Mouse (Mus musculus) layer of hippocampus, adult 6 months (tissue): Measurements from ENCODE around the gene P2ry4. TPM values are rescaled to one million over a fixed set of nuclear protein-coding genes. Genes with fewer than 3 reads are reported as not detected.

Experiments used
- long read RNA-seq, 2 experiments: library from polyadenylated mRNA; unstranded; transcript quantifications; one replicate each; pipeline ENCODE4 v2.0.0; 2019 to 2020
- polyA plus RNA-seq: library from polyadenylated mRNA; unstranded; fragments of <200 nt; fragmentation: Nextera tagmentation; gene quantifications from 2 replicates; pipeline ENCODE4 v1.2.3, GENCODE M21; 2021

P2ry4 gene
- polyA plus RNA-seq, result not detected in 2 replicates
- long read RNA-seq, experiment 1, result 0 reads
- long read RNA-seq, experiment 2, result 0 reads

DNA sequence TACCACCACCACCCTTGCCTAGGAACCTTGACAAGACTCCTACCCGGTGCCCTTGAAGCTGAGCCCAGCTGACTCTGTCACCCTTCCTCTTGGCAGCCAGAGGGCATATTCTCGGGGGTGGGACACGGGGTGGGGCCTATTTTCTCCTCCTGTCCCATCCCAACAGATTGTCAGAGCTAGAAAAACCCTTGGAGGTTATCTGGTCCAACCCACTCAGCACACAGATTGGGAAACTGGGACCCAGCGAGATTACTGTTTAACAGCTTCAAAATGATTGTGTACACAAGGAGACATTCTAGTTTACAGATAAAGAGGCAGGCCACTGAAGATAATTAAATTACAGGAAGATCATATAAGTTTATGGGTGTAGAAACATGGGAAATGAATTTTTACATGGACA is at the start of gene P2ry4:
Gene P2ry4 (minus strand): TSS at position 79 of the 400 bp plus-strand sequence.

DNA sequence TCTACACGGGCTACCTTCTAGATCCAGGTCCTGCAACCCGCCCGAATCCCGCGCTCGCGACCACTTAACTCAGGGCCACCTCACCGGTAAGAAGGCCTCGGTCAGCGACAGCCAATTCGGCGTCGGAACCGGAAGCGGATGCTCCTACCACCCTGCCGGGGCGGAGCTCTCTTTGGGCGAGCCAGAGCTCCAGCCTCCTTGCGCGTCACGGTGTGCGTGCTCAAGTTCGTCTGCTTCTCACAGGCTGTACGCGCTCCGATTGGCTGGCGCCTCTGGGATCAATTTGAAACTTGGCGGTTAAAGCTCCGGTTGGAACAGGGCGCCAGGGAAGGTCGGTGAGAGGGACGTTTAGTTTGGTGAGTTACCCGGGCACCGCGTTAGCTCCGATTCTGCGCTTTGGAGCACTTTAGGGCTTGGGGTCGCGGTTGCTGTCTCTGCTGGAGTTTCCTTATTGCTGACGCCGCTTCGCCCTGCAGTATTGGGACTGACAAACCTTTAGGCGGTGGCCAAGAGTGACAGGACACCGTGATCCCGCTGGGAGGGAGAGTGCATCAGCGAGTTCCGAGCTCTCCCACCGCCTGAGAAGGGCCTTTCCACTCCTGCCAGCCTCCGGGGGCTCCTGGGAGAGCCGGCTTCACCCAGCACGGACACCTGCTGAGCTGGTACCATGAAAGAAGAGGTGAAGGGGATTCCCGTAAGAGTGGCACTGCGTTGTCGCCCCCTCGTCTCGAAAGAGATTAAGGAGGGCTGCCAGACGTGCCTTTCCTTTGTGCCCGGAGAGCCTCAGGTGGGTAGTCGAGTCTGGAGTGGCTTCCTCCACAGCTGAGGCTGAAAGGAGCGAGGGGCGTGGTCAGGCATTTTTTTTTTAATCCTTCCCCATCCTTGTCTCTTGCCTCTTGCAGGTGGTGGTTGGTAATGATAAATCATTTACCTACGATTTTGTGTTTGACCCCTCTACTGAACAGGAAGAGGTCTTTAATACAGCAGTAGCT is 31.4 kb upstream of the P2ry4 start, which contains the start of gene Pdzd11:
Gene Pdzd11 (minus strand): TSS at position 767 of the 992 bp plus-strand sequence.

DNA sequence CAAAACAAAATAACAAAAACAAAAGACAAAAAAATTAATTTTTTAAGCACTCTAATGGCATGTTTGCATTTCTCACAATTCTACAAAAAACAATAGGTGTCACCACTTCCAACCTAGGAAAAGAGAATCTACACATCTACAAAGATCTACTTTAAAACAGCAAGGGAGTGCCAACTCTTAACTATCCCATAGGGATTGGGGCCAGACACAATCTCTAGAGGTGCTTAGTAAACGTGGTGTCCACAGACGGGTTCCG is 30.8 kb upstream of the P2ry4 start, which contains the start of gene Kif4:
Gene Kif4 (plus strand): TSS at position 192 of the 256 bp plus-strand sequence.

DNA sequence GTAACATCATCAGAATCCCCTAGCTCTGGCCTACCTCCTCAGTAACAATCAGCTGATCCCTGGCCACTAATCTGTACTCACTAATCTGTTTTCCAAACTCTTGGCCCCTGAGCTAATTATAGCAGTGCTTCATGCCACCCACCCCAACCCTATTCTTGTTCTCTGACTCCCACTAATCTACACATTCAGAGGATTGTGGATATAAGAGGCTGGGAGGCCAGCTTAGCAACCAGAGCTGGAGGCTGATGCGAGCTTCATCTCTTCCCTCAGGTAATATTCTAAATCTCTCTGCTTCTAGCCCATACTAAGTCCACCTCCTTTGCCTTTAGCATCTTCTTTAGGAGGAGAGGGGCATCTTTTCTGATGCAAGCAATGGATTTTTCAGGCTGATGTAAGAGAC is 10.6 kb upstream of the P2ry4 start, which contains the start of gene Arr3:
Gene Arr3 (plus strand): TSS at position 184 of the 400 bp plus-strand sequence.

DNA sequence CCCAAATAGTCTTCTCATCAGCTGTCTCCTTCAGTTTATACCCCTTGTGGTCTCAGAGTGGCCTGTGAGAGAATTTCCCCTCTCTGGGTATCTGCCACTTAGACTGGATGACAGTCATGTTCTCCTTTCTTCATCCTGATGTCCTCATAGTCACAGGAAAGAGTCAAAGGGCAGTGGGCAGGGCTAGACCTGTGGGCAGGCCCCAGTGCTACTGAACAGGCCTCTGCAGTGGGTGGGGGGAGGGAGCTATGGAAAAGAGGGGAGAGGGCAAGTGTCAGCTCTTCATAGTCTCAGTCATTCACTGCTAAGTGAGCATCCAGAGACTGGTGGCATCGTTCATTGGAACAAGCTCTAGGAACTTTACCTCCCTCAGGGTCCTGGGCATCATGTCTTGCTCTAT is 22.7 kb downstream of the P2ry4 start, which contains the start of gene Awat1:
Gene Awat1 (plus strand): TSS at position 301 of the 400 bp plus-strand sequence.

Other genes with a start within 250 kb of the P2ry4 start
- not detected in 2 replicates for gene Otud6a, start 165.9 kb downstream of the P2ry4 start, polyA plus RNA-seq
- 0.21 and 0.26 TPM in 2 replicates for gene Awat2, start 152.2 kb downstream of the P2ry4 start, polyA plus RNA-seq
- gene Igbp1, start 100.6 kb downstream of the P2ry4 start, polyA plus RNA-seq, result 27.0 and 31.3 TPM in 2 replicates
- 0.04 TPM in 1 of 2 replicates, not detected in the other for gene Dgat2l6, start 70.0 kb downstream of the P2ry4 start, polyA plus RNA-seq
- gene Awat1, start 22.6 kb downstream of the P2ry4 start, polyA plus RNA-seq, result not detected in 2 replicates
- 0.18 TPM in 1 of 2 replicates, not detected in the other for gene Arr3, start 10.6 kb upstream of the P2ry4 start, polyA plus RNA-seq
- 0.18 and 0.21 TPM in 2 replicates for gene Kif4, start 30.9 kb upstream of the P2ry4 start, polyA plus RNA-seq
- 84.5 and 94.6 TPM in 2 replicates for gene Pdzd11, start 31.7 kb upstream of the P2ry4 start, polyA plus RNA-seq
- gene Gdpd2, start 135.0 kb upstream of the P2ry4 start, polyA plus RNA-seq, result 3.9 and 4.5 TPM in 2 replicates
- 9.9 and 10.3 TPM in 2 replicates for gene Dlg3, start 172.9 kb upstream of the P2ry4 start, polyA plus RNA-seq